Mouse (Mus musculus): ENCODE results near the gene Card19. TPM values are rescaled to one million over a fixed set of nuclear protein-coding genes. Genes with fewer than 3 reads are reported as not detected.

Card19 gene
- total RNA-seq, 1 experiment, result 16.9 TPM

GRCm38 (mm10) chr13:49195651-49196050, 20.2 kb downstream of the Card19 start:
- Histone ChIP-seq H3K4me1 (ENCODE audit: control insufficient read depth in 2 of 2, insufficient read depth in 2 of 2, low read length in 2 of 2, poor library complexity in 1 of 2) (no peaks in the 10 kb centered on the region), H3K4me3 (ENCODE audit: insufficient read depth in 1 of 2, low read depth in 1 of 2, low read length in 2 of 2, poor library complexity in 1 of 2, severe bottlenecking in 1 of 2) (no peak overlapping the region), H3K27ac (ENCODE audit: insufficient read depth, low read depth, low read length, poor library complexity, severe bottlenecking) (no peak overlapping the region), H3K36me3 (ENCODE audit: control insufficient read depth, insufficient read depth, low read length, poor library complexity, severe bottlenecking) (peaks cover 4% of the 10 kb centered on the region; the same call in 1 of the 2 replicates), H3K9ac (ENCODE audit: insufficient read depth, low read depth, low read length, poor library complexity, severe bottlenecking) (no peak overlapping the region), H3K9me3 (ENCODE audit: control insufficient read depth, insufficient read depth, low read depth, low read length) (no peaks in the 10 kb centered on the region)
- no peak for DNase-seq (ENCODE audit: low read depth, low spot score)
- TF ChIP-seq MAFK (IDR thresholded peaks at IDR 0.05; ENCODE audit: insufficient read depth, low read depth, low read length) (no peak), ZC3H11A (IDR thresholded peaks at IDR 0.05; ENCODE audit: borderline replicate concordance, low read depth, low read length) (no peak), CHD2 (IDR thresholded peaks at IDR 0.05; ENCODE audit: low read depth, low read length) (no peak), HCFC1 (IDR thresholded peaks at IDR 0.05; ENCODE audit: borderline replicate concordance, insufficient read depth, low read length) (no peak), ZNF384 (IDR thresholded peaks at IDR 0.05; ENCODE audit: low read depth, low read length) (no peak)
- in situ Hi-C loops (cut with MboI; ENCODE audit: low sequenced_read_pairs in 2 of 2, unreplicated experiment in 2 of 2), result no loop called here

- Histone ChIP-seq H3K9me3 (ENCODE audit: control insufficient read depth, insufficient read depth, low read depth, low read length) (no peaks in the 10 kb centered on the region), H3K36me3 (ENCODE audit: control insufficient read depth, insufficient read depth, low read length, poor library complexity, severe bottlenecking) (peaks cover 4% of the 10 kb centered on the region; the same call in 1 of the 2 replicates), H3K4me3 (ENCODE audit: insufficient read depth in 1 of 2, low read depth in 1 of 2, low read length in 2 of 2, poor library complexity in 1 of 2, severe bottlenecking in 1 of 2) (no peak overlapping the region), H3K9ac (ENCODE audit: insufficient read depth, low read depth, low read length, poor library complexity, severe bottlenecking) (no peak overlapping the region), H3K27ac (ENCODE audit: insufficient read depth, low read depth, low read length, poor library complexity, severe bottlenecking) (no peak overlapping the region), H3K4me1 (ENCODE audit: control insufficient read depth in 2 of 2, insufficient read depth in 2 of 2, low read length in 2 of 2, poor library complexity in 1 of 2) (no peaks in the 10 kb centered on the region)
- in situ Hi-C loops (cut with MboI; ENCODE audit: low sequenced_read_pairs in 2 of 2, unreplicated experiment in 2 of 2), result no loop called here
- no peak for TF ChIP-seq MAFK (IDR thresholded peaks at IDR 0.05; ENCODE audit: insufficient read depth, low read depth, low read length)
- no peak for DNase-seq (ENCODE audit: low read depth, low spot score)
Measured at GRCm38 (mm10) chr13:49194811-49195210, 21.0 kb downstream of the Card19 start.

DNA sequence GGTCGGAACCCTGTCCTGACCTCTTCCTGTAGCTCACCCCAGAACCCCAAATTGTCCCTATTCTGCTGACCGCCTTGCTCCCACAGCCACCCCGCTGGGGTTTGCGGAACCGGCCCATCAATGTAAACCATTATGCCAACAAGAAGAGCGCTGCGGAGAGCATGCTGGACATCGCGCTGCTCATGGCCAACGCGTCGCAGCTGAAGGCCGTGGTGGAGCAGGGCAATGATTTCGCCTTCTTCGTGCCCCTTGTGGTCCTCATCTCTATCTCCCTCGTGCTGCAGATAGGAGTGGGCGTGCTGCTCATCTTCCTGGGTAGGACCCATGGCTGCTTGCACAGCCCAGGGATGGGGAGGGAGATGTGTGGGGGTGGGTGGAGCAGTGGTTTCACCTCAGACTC, 22.2 kb downstream of the Card19 start:
- Histone ChIP-seq H3K27ac (ENCODE audit: insufficient read depth, low read depth, low read length, poor library complexity, severe bottlenecking) (no peak overlapping the region), H3K9ac (ENCODE audit: insufficient read depth, low read depth, low read length, poor library complexity, severe bottlenecking) (no peak overlapping the region), H3K36me3 (ENCODE audit: control insufficient read depth, insufficient read depth, low read length, poor library complexity, severe bottlenecking) (peaks cover 4% of the 10 kb centered on the region; the same call in 1 of the 2 replicates), H3K4me1 (ENCODE audit: control insufficient read depth in 2 of 2, insufficient read depth in 2 of 2, low read length in 2 of 2, poor library complexity in 1 of 2) (peaks cover 0 to 2% of the 10 kb centered on the region in 2 experiments; a peak in 1 of 4 replicates), H3K9me3 (ENCODE audit: control insufficient read depth, insufficient read depth, low read depth, low read length) (no peaks in the 10 kb centered on the region), H3K4me3 (ENCODE audit: insufficient read depth in 1 of 2, low read depth in 1 of 2, low read length in 2 of 2, poor library complexity in 1 of 2, severe bottlenecking in 1 of 2) (no peak overlapping the region)
- in situ Hi-C loops (cut with MboI; ENCODE audit: low sequenced_read_pairs in 2 of 2, unreplicated experiment in 2 of 2), result no loop called here
- TF ChIP-seq ZNF384 (IDR thresholded peaks at IDR 0.05; ENCODE audit: low read depth, low read length) (no peak), HCFC1 (IDR thresholded peaks at IDR 0.05; ENCODE audit: borderline replicate concordance, insufficient read depth, low read length) (no peak), ZC3H11A (IDR thresholded peaks at IDR 0.05; ENCODE audit: borderline replicate concordance, low read depth, low read length) (no peak), MAFK (IDR thresholded peaks at IDR 0.05; ENCODE audit: insufficient read depth, low read depth, low read length) (no peak), CHD2 (IDR thresholded peaks at IDR 0.05; ENCODE audit: low read depth, low read length) (no peak)
- no peak for DNase-seq (ENCODE audit: low read depth, low spot score)

DNA sequence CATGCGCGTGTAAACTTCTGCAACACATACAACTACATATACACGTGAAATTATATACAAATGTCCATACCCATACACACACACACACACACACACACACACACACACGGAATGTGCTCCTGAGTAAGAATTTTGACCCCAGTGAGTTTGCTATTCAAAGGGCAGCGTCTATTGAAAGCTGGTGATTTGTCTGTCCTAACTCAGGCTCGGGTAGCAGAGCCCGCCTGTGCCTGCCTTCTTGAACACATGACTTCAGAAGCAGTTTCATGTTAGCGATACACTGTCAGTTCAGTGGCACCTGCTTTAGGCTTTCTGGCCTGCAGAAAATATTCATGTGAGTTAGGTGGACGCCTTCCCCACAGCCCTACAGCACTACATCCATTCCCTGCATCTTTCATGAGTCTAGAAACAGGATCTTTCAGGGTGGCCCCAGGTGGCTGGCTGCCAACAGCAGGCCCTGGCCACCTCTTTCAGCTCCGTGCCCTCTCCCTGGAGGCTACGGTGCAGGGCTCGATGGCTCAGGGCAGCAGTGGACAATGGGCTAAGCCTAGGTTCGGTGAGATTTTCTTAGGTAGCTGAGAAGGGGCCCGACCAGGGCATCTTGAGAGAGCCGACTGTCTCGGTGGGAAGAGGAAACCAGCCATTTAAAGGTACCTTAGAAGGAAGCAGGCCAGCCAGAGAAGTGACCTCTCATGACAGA, 23.5 kb downstream of the Card19 start:
- in situ Hi-C loops (cut with MboI; ENCODE audit: low sequenced_read_pairs in 2 of 2, unreplicated experiment in 2 of 2), result no loop called here
- TF ChIP-seq HCFC1 (IDR thresholded peaks at IDR 0.05; ENCODE audit: borderline replicate concordance, insufficient read depth, low read length) (no peak), ZC3H11A (IDR thresholded peaks at IDR 0.05; ENCODE audit: borderline replicate concordance, low read depth, low read length) (no peak), CHD2 (IDR thresholded peaks at IDR 0.05; ENCODE audit: low read depth, low read length) (no peak), MAFK (IDR thresholded peaks at IDR 0.05; ENCODE audit: insufficient read depth, low read depth, low read length) (no peak), ZNF384 (IDR thresholded peaks at IDR 0.05; ENCODE audit: low read depth, low read length) (no peak)
- no peak overlapping the region for H3K9ac ChIP-seq (ENCODE audit: insufficient read depth, low read depth, low read length, poor library complexity, severe bottlenecking)
- no peaks in the 10 kb centered on the region for H3K9me3 ChIP-seq (ENCODE audit: control insufficient read depth, insufficient read depth, low read depth, low read length)
- H3K27ac ChIP-seq (ENCODE audit: insufficient read depth, low read depth, low read length, poor library complexity, severe bottlenecking), result no peak overlapping the region
- no peak for DNase-seq (ENCODE audit: low read depth, low spot score)
- peaks cover 4% of the 10 kb centered on the region; the same call in 1 of the 2 replicates for H3K36me3 ChIP-seq (ENCODE audit: control insufficient read depth, insufficient read depth, low read length, poor library complexity, severe bottlenecking)
- H3K4me1 ChIP-seq (ENCODE audit: control insufficient read depth in 2 of 2, insufficient read depth in 2 of 2, low read length in 2 of 2, poor library complexity in 1 of 2), result peaks cover 0 to 2% of the 10 kb centered on the region in 2 experiments; a peak in 1 of 4 replicates
- H3K4me3 ChIP-seq (ENCODE audit: insufficient read depth in 1 of 2, low read depth in 1 of 2, low read length in 2 of 2, poor library complexity in 1 of 2, severe bottlenecking in 1 of 2), result no peak overlapping the region

All from ES-E14 (cell line).